Mouse (Mus musculus) G1E (cell line): ENCODE data around the gene Atf3.

Source experiments
- CTCF ChIP-seq: IDR thresholded peaks from 2 replicates; pipeline ENCODE4 v1.5.1; 2012; ENCODE audit warnings: low read depth, low read length, inconsistent platforms, mixed read lengths
- GATA1 ChIP-seq: IDR thresholded peaks from 2 replicates; pipeline ENCODE4 v1.6.1; 2012; ENCODE audit warnings: borderline replicate concordance, low read length, inconsistent platforms, mixed read lengths
- POLR2AphosphoS5 ChIP-seq: IDR thresholded peaks from 2 replicates; pipeline ENCODE4 v1.6.1; 2012; ENCODE audit warnings: low read depth, low read length, inconsistent platforms; ENCODE audit not compliant: insufficient replicate concordance
- TAL1 ChIP-seq: conservative IDR thresholded peaks from 2 replicates; pipeline ENCODE4 v1.6.1; 2012; ENCODE audit warnings: low read depth, low read length, inconsistent platforms, mixed read lengths

GRCm38 (mm10) chr1:191140983-191141382 lies 76.9 kb downstream of the Atf3 start:
- no peak for TF ChIP-seq GATA1
- no peak for TF ChIP-seq CTCF
- no peak for TF ChIP-seq TAL1
- no peak for TF ChIP-seq POLR2AphosphoS5
